Mouse (Mus musculus) liver, adult 2 months (tissue): ENCODE measurements at regions not wholly inside any gene's neighbourhood (a gene's known extent, or its start where the extent isn't known, plus 50 kb on each side); places are given as distances from the start of the nearest gene placed in this dataset.

ENCODE experiments used
- DNase-seq: peaks from one replicate; pipeline ENCODE4 v3.0.0-alpha.2; 2011; ENCODE audit warnings: low read depth, low spot score; ENCODE audit errors: extremely low read depth
- H3K27ac ChIP-seq: fragments of 200-500 bp; replicated peaks from 2 replicates; pipeline ENCODE4 v1.5.1; 2012; ENCODE audit warnings: low read depth, mild to moderate bottlenecking, control low read depth, inconsistent platforms, low read length; ENCODE audit not compliant: insufficient read depth
- H3K27me3 ChIP-seq: fragments of 200-500 bp; 2 replicates; pipeline ENCODE4 v1.6.1; 2012; ENCODE audit warnings: mild to moderate bottlenecking, moderate library complexity, low read length, inconsistent platforms; ENCODE audit not compliant: control insufficient read depth, insufficient read depth
- H3K36me3 ChIP-seq: fragments of 200-500 bp; 2 replicates; pipeline ENCODE4 v1.6.1; 2012; ENCODE audit warnings: low read length, inconsistent platforms; ENCODE audit not compliant: control insufficient read depth, insufficient read depth
- H3K4me1 ChIP-seq: fragments of 200-500 bp; 2 replicates; pipeline ENCODE4 v1.6.1; 2011; ENCODE audit warnings: low read length; ENCODE audit not compliant: control insufficient read depth, insufficient read depth
- H3K4me3 ChIP-seq: fragments of 200-500 bp; 2 replicates; pipeline ENCODE4 v1.5.1; 2011; ENCODE audit warnings: low read depth, mild to moderate bottlenecking, control low read depth, low read length, moderate library complexity; ENCODE audit not compliant: insufficient read depth
- H3K79me2 ChIP-seq: fragments of 200-500 bp; 2 replicates; pipeline ENCODE4 v1.6.1; 2012; ENCODE audit warnings: inconsistent platforms, mild to moderate bottlenecking, low read length, moderate library complexity; ENCODE audit not compliant: control insufficient read depth, insufficient read depth
- H3K9ac ChIP-seq: fragments of 200-500 bp; 2 replicates; pipeline ENCODE4 v1.6.1; 2012; ENCODE audit warnings: low read depth, mild to moderate bottlenecking, control low read depth, inconsistent platforms, low read length
- CTCF ChIP-seq: fragments of 200-500 bp; IDR thresholded peaks from 2 replicates; pipeline ENCODE4 v1.5.1; 2011; ENCODE audit warnings: low read depth, low read length, control low read depth
- POLR2A ChIP-seq: fragments of 200-500 bp; IDR thresholded peaks from 2 replicates; pipeline ENCODE4 v1.6.1; 2011; ENCODE audit warnings: low read length, control low read depth; ENCODE audit not compliant: insufficient read depth; ENCODE audit errors: extremely low read depth
- WGBS: fragments of 180-500 bp; shearing (Covaris S2); methylation state at CpG from one replicate; pipeline ENCODE4 v1.1.7; 2018; 5-methylcytosine and 5-hydroxymethylcytosine counted together

DNA sequence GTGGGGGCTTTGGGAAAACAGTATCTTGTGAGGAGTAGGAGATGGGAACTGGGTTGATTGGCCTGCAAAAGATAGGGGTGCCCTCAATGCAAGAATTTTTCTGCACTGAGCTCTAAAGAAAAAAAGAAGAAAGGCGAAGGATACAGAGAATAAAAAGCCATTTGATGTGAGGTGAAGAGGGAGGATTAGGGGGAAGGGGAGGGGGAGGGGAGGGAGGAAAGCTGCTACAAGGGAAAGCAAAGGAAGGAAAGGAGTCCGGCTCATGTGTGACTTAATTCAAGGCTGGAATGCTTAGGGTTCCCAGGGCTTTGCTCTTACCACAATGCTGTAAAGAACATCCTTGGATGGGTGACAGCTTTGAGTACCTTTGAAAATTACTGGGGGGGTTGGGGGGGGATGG lies 79.4 kb downstream of the Nkx2-1 start:
- Histone ChIP-seq H3K27ac (no peak overlapping the region), H3K27me3 (peaks cover 12% of the 10 kb centered on the region; the same call in 1 of the 2 replicates), H3K4me3 (no peak overlapping the region), H3K79me2 (no peaks in the 10 kb centered on the region), H3K4me1 (no peaks in the 10 kb centered on the region), H3K9ac (no peak overlapping the region), H3K36me3 (no peaks in the 10 kb centered on the region)
- WGBS: 21% methylated on average over 2 of the region's 2 CpGs
- no peak for DNase-seq
- TF ChIP-seq POLR2A (no peak), CTCF (no peak)

DNA sequence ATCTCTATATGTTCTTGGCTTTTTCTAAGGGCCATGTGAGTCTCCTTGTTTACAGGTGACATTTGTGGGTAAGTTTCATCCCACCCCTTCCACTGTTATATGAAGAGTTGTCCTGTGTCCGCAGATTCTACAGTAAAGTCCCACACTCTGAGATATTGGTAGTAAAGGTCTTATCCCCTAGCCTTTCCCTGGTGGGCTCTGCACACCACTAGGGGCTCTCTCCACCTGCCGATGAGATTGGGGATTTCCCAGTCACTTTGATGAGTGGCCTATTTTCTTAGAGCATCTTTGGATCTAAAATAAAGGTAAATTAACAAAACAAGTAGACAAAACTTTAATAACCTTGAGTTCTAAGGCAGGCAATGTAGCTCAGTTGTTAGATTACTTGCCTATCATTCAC lies 86.4 kb downstream of the Nkx2-1 start:
- Histone ChIP-seq H3K79me2 (no peaks in the 10 kb centered on the region), H3K4me1 (no peaks in the 10 kb centered on the region), H3K4me3 (no peak overlapping the region), H3K27me3 (peaks cover 9% of the 10 kb centered on the region; the same call in 1 of the 2 replicates), H3K36me3 (no peaks in the 10 kb centered on the region), H3K27ac (no peak overlapping the region), H3K9ac (no peak overlapping the region)
- 75% methylated on average over 2 of the region's 2 CpGs for WGBS
- no peak for DNase-seq
- no peak for TF ChIP-seq CTCF
- TF ChIP-seq POLR2A: no peak

DNA sequence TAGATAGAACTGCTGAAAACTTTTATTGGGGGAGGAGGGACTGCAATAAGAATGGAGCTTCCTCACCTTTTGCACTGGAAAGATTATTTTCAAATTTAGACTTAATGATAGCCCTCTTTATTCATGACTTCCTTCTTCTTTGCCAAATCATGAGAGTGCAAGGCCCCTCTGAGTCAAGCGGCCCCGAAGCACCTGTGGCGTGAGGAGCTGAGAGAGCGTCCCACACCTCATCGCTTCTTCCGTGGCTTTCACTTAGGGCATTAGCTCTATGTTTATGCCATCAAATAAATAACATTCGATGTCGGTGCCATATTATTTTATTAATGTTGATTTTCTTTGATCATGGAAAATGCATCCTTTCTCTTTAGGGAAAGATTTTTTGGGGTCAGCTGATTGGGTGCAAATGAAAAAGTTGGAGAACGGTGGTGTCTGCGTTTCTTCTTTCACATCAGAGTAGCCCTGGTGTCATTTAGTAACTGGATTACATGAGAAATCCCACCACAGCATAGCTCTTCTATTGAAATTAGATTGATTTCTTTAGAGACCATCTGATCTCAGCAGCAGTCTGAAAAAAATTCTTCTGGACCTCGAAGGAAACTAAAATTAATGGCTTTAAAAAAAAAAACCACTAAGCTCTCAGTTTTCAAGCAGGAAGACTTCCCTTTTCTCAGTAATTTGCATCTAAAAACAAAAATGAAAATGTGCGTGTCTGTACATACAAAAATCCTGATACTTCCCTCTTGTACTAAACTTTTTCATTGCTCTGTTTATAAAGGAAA lies 87.7 kb downstream of the Nkx2-1 start:
- DNase-seq: no peak
- Histone ChIP-seq H3K4me1 (no peaks in the 10 kb centered on the region), H3K79me2 (no peaks in the 10 kb centered on the region), H3K27me3 (peaks cover 9% of the 10 kb centered on the region; the same call in 1 of the 2 replicates), H3K9ac (no peak overlapping the region), H3K36me3 (no peaks in the 10 kb centered on the region), H3K4me3 (no peak overlapping the region), H3K27ac (no peak overlapping the region)
- TF ChIP-seq POLR2A: no peak
- no peak for TF ChIP-seq CTCF
- WGBS: 82% methylated on average over 12 of the region's 12 CpGs

DNA sequence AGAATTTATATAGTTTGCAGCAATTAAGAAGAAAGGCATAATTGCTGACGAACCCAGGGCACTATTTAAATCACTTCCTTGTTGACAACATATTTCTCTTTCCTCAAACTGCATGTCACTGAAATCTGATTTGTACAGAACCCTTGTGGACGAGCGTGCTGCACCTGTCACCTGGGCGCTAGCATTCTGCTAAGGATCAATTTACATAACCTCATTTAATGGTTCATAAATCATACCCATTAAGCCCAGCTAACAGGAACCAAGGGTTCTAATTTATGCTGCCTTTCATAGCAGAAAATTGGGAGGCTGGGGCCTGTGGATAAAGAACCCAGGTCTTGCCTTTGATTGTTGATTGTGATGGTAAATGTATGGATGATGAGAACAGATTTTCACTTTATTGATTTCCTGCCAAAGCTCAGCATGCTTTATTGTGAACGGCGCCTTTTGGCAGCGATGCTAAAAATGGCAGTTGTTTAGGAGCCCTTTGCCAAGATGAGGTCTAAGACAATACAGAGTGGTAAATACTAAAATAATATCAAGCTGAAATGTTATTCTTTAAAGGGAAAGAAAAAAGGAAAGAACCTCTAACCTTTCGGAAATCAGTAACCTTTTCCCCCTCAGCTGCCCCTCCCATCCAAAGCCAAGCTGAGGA lies 95.4 kb downstream of the Nkx2-1 start:
- 86% methylated on average over 8 of the region's 8 CpGs for WGBS
- no peak for DNase-seq
- H3K27me3 ChIP-seq: peaks cover 5% of the 10 kb centered on the region; the same call in 1 of the 2 replicates
- H3K9ac ChIP-seq: no peak overlapping the region
- H3K27ac ChIP-seq: no peak overlapping the region
- H3K4me3 ChIP-seq: no peak overlapping the region
- H3K4me1 ChIP-seq: no peaks in the 10 kb centered on the region
- TF ChIP-seq CTCF: no peak
- TF ChIP-seq POLR2A: no peak
- no peaks in the 10 kb centered on the region for H3K79me2 ChIP-seq
- no peaks in the 10 kb centered on the region for H3K36me3 ChIP-seq

DNA sequence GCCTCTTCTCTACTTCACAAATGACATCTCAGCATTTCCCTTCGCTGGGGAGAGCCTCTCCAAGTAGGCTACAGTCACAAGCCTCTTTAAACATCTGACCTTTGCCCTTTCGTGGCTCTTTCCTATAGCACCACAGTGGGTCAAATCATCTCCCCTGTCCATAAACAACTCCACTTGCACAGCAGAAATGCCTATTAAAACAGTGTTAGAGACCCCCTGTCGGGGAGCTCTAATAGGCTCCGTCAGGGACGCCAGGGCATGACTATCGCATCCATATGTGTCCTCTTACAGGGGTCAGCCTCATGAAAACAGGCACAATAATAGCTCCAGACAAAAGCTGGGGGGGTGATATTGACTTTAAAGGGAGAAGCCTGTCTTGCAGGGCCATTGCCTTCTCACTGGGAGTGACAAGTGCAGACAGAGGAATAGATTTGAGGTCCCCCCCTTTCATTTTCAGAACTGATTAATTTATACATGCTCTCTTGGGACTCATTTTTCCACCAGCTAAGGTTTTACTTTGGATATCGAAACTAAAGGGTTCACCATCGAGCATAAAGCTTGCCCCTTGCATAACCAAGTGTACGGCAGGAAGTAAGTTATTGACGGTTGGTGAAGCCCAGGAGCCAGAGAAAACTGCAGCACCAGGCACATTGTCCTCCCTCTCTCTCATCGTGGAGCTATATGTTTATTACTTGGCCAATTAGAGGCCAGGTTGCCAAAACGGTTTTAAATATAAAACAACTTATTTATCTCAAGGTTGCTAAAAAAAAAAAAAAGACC lies 94.6 kb upstream of the Mbip start:
- Histone ChIP-seq H3K27me3 (peaks cover 3% of the 10 kb centered on the region; the same call in 1 of the 2 replicates), H3K79me2 (no peaks in the 10 kb centered on the region), H3K27ac (no peak overlapping the region), H3K4me1 (no peaks in the 10 kb centered on the region), H3K9ac (no peak overlapping the region), H3K4me3 (no peak overlapping the region), H3K36me3 (no peaks in the 10 kb centered on the region)
- TF ChIP-seq CTCF (no peak), POLR2A (no peak)
- 53% methylated on average over 12 of the region's 12 CpGs for WGBS
- no peak for DNase-seq
